Mouse (Mus musculus) midbrain, embryonic 13.5 days (tissue): ENCODE results near the gene Peg12. TPM values are rescaled to one million over a fixed set of nuclear protein-coding genes. Genes with fewer than 3 reads are reported as not detected.

ENCODE experiments used
- ATAC-seq: fragments of 200-750 bp; cut with Nextera tagmentation; 2 replicates; pipeline ENCODE4 v1.8.0; 2017; ENCODE audit warnings: mild to moderate bottlenecking, moderate TSS enrichment, moderate library complexity
- H3K27ac ChIP-seq: fragments of 300-500 bp; sonication (generic); 2 replicates; pipeline ENCODE4 v1.5.1; 2015; ENCODE audit warnings: inconsistent platforms, mild to moderate bottlenecking, moderate library complexity
- H3K27me3 ChIP-seq: fragments of 300-500 bp; sonication (generic); 2 replicates; pipeline ENCODE4 v1.6.1; 2015; ENCODE audit warnings: mild to moderate bottlenecking, inconsistent platforms
- H3K36me3 ChIP-seq: fragments of 300-500 bp; sonication (generic); 2 replicates; pipeline ENCODE4 v1.6.1; 2015; ENCODE audit warnings: mild to moderate bottlenecking, inconsistent platforms
- H3K4me1 ChIP-seq: fragments of 300-500 bp; sonication (generic); replicated peaks from 2 replicates; pipeline ENCODE4 v1.6.1; 2015; ENCODE audit warnings: inconsistent platforms
- H3K4me2 ChIP-seq: fragments of 300-500 bp; sonication (generic); replicated peaks from 2 replicates; pipeline ENCODE4 v1.6.1; 2015; ENCODE audit warnings: moderate library complexity, mild to moderate bottlenecking, inconsistent platforms
- H3K4me3 ChIP-seq: fragments of 300-500 bp; sonication (generic); replicated peaks from 2 replicates; pipeline ENCODE4 v1.5.1; 2015; ENCODE audit warnings: mild to moderate bottlenecking, inconsistent platforms
- H3K9ac ChIP-seq: fragments of 300-500 bp; sonication (generic); replicated peaks from 2 replicates; pipeline ENCODE4 v1.6.1; 2015; ENCODE audit warnings: mild to moderate bottlenecking, inconsistent platforms
- H3K9me3 ChIP-seq: fragments of 300-500 bp; sonication (generic); 2 replicates; pipeline ENCODE4 v1.6.1; 2016; ENCODE audit warnings: mild to moderate bottlenecking, inconsistent platforms
- WGBS: fragments of 180-500 bp; shearing (Covaris S2); methylation state at CpG from one replicate; pipeline ENCODE4 v1.1.7; 2015; 5-methylcytosine and 5-hydroxymethylcytosine counted together
- polyA plus RNA-seq: library from polyadenylated mRNA; unstranded; fragments of >200 nt; fragmentation: Nextera tagmentation; extraction: Ambion mirVana; gene quantifications from 2 replicates; pipeline ENCODE4 v1.2.1, GENCODE M21; 2015

Peg12 gene
- polyA plus RNA-seq = 33.4 and 38.8 TPM in 2 replicates

DNA sequence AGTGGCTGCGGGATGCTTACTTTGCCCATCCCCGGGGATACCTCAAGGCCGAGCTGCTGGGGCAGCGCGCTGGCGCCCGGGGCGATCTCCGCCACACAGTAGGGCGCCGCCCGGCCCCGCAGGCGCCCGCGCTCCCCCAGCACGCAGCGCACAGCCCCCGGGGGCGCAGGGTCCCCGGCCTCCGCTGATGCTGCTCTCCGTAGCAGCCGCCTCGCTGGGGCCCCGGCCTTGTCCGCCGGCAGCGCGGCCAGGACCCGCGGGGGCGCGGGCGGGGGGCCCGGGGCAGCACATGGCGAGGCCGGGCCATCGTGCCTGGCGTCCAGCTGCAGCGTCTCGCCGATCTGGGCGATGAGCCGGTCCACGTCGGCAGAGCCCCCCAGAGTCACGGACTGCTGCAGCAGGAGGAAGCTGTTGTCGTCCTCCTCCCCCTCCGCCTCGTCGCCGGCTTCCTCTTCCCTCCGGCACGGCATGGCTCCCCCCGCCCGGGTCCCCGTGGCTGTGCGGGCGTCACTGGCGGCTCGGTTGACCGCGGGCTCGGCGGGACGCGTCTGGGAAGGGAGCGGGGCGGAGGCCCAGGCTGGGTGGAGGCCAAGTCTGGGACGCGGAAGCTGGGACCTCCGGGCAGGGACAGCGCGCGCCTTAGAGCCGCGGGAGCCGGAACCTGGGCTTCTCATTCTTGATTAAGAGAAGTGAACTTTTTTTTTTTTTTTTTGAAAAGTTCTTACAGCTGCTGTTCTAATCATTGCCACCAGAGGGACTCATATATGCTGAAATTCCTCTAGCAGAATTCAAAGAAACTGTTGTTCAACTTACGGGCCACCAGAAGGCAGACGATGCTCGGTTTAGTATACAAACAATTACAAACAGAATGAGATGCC, at the start of gene Peg12:
TSS of gene Peg12 (minus strand) at position 633 of the 878 bp plus-strand sequence.
- Histone ChIP-seq H3K9me3 (0 out of 2 replicates have a peak, but pooled peaks cover 5% of the 10 kb centered on the region), H3K36me3 (no peaks in the 10 kb centered on the region), H3K4me1 (peaks cover 10% of the 10 kb centered on the region; the same call in 1 of the 2 replicates), H3K4me2 (peak within 1 kb of the TSS; percentile 62), H3K9ac (peak within 1 kb of the TSS; percentile 83), H3K4me3 (peak within 1 kb of the TSS; percentile 64), H3K27ac (peak within 1 kb of the TSS; percentile 85), H3K27me3 (no peaks in the 10 kb centered on the region)
- ATAC-seq = peak; percentile 77
- 15% methylated on average over 77 of the region's 82 CpGs for WGBS

DNA sequence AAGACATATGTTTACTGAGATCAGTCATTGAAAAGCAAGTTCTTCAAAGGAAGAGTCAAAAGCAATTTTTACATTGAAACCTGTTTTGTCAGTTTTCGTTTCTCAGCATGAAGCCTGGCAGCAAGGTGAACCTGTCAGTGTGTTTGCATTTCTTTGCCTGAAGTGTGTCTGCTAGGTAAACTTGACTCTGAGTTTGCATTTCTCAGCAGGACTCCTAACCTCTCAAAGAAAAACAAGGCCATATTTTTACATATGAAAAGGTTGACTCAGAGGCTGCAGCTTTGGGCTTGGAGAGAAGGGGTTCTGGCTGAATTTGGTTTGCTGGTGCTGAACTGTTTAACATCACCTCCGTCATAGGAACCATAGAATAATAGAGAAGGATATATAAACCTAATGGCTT, 21.8 kb upstream of the Peg12 start:
- H3K4me3 ChIP-seq = no peak overlapping the region
- H3K9ac ChIP-seq = no peak overlapping the region
- no peaks in the 10 kb centered on the region for H3K27me3 ChIP-seq
- H3K27ac ChIP-seq = no peak overlapping the region
- 36% methylated on average over 2 of the region's 2 CpGs for WGBS
- no peaks in the 10 kb centered on the region for H3K4me1 ChIP-seq
- H3K9me3 ChIP-seq = 0 out of 2 replicates have a peak, but pooled peaks cover 6% of the 10 kb centered on the region
- H3K36me3 ChIP-seq = no peaks in the 10 kb centered on the region
- ATAC-seq = no peak
- no peak overlapping the region for H3K4me2 ChIP-seq

DNA sequence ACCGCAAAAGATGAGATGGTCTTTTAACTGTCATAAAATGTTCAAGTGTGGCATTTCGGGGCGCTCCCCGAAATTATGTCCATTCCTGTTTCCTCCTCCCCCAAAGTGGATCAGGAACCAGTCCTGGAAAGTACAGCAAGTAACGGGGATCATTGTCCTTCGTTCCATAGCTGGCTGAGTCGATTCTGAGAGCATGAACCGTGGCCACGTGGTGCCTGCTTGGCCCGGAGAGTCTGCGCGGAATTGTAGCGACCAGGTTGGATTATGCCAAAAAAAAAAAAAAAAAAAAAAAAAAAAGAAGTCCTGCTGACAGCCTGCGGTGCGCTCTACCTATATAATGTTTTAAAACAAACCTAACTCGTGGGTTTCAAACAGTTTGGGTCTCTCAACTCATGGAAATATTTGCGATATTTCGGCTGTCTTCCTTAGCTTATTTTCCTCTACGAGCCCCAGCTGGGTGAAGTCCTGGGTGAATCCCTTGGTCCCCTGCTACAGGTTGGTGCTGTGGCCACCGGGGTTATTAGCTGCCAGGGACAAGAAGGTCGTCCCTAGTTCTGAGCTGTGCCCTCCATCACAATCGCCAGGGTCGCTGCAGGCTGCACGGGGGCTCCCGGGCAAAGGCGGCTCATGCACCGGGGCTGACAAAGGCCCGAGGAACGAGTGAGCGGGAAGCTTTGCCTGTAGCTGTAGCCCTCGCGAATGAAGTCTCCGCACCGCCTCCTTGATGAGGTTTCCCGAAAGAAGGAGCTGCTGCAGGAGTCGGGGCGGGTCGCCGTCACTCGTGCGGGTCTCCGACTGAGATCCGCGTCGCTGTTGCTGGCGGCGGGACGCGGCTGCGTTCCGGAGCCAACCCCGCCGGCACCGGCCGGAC, 1.1 kb downstream of the Peg12 start:
- Histone ChIP-seq H3K36me3 (no peaks in the 10 kb centered on the region), H3K27me3 (no peaks in the 10 kb centered on the region), H3K9ac (peak overlapping the region; percentile 83), H3K4me1 (peaks cover 10% of the 10 kb centered on the region; the same call in 1 of the 2 replicates), H3K9me3 (0 out of 2 replicates have a peak, but pooled peaks cover 5% of the 10 kb centered on the region), H3K4me2 (peak overlapping the region; percentile 62), H3K27ac (peak overlapping the region; percentile 85), H3K4me3 (peak overlapping the region; percentile 64)
- 30% methylated on average over 55 of the region's 55 CpGs for WGBS
- peak; percentile 57 for ATAC-seq

DNA sequence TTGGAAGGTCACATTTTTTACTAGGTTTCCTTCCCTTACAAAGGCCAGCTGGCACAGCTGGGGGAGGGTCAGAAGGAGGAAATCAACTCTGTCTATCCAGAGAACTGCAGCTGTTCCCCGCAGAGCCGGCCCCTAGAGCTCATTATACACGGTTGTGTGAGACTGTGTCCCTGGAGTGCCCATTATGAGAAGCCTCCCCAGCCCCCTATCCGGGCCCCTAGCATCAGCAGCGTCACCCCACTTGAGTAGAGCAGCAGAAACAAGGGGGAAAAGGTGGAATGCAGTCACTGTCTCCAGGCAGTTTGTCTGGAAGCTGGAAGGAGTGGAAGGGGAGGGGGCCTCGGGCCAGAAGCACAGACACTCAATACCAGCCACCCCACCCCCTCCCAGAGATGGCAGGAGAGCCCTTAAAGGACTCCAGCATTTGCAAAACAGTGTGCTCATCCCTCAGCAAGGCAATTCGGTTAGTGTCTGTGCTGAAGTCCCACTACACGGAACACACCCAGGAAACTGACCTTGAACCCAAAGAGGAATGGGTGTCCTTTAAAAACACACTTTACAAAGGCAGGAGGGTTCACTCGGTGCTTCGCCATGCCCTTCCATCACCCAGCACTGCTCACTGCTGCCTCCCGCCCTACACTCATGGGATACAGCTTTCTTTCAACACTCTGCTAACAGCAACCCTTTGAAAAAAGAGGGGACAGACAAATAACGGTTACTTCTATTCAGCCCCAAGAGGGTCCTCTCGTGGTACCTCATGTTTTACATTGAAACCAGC, 1.9 kb downstream of the Peg12 start:
- 30% methylated on average over 13 of the region's 13 CpGs for WGBS
- peak; percentile 84 for ATAC-seq
- H3K9ac ChIP-seq = peak overlapping the region; percentile 60

DNA sequence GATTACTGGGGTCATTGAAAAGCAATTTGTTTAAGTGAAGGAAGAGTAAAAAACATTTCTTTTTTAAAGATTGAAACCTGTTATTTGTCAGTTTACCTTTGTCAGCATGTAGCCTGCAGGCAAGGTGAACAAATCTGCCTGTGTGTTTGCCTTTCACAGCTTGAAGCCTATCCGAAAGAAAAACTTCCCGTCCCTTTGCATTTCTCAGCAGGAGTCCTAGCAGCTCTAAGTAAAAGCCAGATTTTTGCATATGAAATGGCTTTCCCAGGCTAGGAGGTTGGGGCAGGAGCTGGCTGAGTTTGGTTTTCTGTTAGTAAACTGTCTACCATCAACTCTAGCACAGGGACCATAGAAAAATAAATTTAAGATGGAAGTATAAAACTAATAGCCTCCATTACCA, 12.0 kb downstream of the Peg12 start:
- no peaks in the 10 kb centered on the region for H3K27me3 ChIP-seq
- H3K9me3 ChIP-seq = no peaks in the 10 kb centered on the region; the same call in 1 of the 2 replicates
- 27% methylated on average over 2 of the region's 2 CpGs for WGBS
- no peak overlapping the region for H3K27ac ChIP-seq
- no peak overlapping the region for H3K9ac ChIP-seq
- H3K36me3 ChIP-seq = no peaks in the 10 kb centered on the region
- H3K4me1 ChIP-seq = no peaks in the 10 kb centered on the region
- H3K4me2 ChIP-seq = no peak overlapping the region
- no peak overlapping the region for H3K4me3 ChIP-seq
- ATAC-seq = no peak

More for the DNA sequence above, 1.9 kb downstream of the Peg12 start:
- Histone ChIP-seq H3K4me2 (peak overlapping the region; percentile 62), H3K27ac (peak overlapping the region; percentile 85), H3K27me3 (no peaks in the 10 kb centered on the region), H3K4me3 (peak overlapping the region; percentile 64), H3K36me3 (no peaks in the 10 kb centered on the region), H3K4me1 (peaks cover 10% of the 10 kb centered on the region; the same call in 1 of the 2 replicates), H3K9me3 (0 out of 2 replicates have a peak, but pooled peaks cover 5% of the 10 kb centered on the region)

DNA sequence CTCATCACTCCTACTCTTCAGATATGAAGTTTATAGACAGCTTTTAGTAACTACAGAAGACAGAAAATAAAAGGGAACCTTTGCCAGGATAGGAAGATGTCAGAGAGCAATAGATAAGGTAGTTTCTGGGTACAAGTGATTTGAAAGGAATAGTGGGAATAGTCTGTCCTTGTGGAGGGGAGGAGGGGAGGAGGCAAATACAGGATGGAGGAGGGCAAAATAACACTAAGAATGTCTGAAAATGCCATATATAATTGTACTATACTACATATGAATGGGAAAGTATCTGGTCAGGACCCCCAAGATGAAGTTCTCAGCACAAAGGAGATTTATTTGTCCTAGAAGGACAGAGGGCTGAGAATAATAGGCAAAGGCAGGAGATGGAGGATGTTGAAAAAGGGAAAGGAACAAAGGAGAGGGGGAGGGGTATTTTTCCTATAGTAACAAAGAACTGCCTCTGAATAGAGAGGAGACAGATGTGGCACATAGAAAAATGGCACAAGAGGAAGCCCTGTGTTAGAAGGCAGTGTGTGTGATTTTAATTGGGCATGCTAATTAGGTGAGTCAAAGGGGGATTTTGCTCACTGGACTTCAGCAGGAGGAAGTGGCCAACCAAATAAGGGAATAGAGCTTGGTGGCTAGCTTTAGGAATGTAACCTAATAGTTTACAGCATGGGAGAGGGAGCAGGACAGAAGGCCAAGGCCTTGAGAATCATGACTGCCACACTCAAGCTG, 18.7 kb downstream of the Peg12 start:
- H3K9me3 ChIP-seq = peaks cover 7% of the 10 kb centered on the region; the same call in 1 of the 2 replicates
- ATAC-seq = peak; percentile 63; the same call in 1 of the 2 replicates
- no peaks in the 10 kb centered on the region for H3K36me3 ChIP-seq
- H3K4me2 ChIP-seq = no peak overlapping the region
- no peak overlapping the region for H3K4me3 ChIP-seq
- H3K9ac ChIP-seq = no peak overlapping the region
- no peaks in the 10 kb centered on the region for H3K27me3 ChIP-seq
- 0 out of 2 replicates have a peak, but pooled peaks cover 8% of the 10 kb centered on the region for H3K4me1 ChIP-seq
- H3K27ac ChIP-seq = peak overlapping the region; percentile 53

DNA sequence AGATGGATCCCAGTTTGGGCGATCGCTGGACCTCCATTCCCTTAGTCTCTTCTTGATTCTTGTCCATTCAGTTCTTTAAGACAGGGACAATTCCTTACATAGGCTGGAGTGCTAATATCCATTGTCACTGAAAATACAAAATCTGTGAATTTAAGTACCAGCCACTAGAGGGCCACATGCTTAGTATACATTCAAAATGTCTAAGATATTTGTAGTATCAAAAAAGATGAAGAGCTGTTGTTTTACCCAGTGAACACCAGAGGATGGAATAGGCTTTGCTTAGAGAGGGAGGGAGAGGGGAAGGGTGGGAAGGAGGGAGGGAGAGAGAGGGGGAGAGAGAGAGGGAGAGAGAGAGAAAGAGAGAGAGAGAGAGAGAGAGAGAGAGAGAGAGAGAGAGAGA, 27.9 kb downstream of the Peg12 start:
- ATAC-seq = no peak
- no peaks in the 10 kb centered on the region for H3K4me1 ChIP-seq

DNA sequence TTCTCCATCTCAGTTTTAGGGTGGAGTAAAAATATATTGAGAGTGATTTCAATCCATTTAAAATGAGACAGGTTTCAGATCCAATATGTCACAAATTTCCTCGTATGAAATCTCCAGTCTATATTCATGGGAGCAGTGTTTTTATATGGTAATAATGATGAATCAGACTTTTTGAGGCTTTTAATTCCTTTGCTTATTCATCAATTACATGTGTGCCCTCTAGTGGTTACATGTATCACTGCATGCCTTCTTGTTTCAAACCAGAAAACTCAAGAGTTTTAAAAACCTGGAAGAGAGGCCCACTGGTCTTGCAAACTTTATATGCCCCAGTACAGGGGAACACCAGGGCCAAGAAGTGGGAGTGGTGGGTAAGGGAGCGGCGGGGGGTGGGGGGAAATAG, 31.1 kb downstream of the Peg12 start:
- H3K27ac ChIP-seq = no peak overlapping the region

More for the DNA sequence above, 27.9 kb downstream of the Peg12 start:
- Histone ChIP-seq H3K27me3 (no peaks in the 10 kb centered on the region), H3K9me3 (no peaks in the 10 kb centered on the region), H3K4me2 (no peak overlapping the region), H3K4me3 (no peak overlapping the region), H3K36me3 (no peaks in the 10 kb centered on the region), H3K9ac (no peak overlapping the region), H3K27ac (no peak overlapping the region)
- 41% methylated on average over 2 of the region's 2 CpGs for whole genome bisulfite sequencing

DNA sequence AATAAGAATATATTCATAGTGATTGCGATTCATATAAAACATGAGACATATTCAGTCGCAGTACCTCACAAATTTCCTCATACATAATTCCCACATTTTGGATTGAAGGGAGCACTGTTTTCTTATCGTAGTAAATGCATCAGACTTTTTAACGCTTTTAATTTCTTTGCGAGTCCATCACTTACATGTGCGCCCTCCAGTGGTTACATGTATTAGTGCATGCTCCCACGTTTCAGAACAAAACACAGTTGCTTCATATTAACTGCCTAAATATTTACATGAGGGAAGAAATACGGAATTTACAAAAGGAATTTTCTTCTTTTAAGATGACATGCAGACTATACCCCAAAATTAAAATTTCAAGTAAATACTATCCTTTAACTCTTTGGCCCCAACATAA, 36.0 kb downstream of the Peg12 start:
- Histone ChIP-seq H3K4me2 (no peak overlapping the region), H3K9ac (no peak overlapping the region), H3K4me1 (no peaks in the 10 kb centered on the region), H3K4me3 (no peak overlapping the region), H3K27me3 (no peaks in the 10 kb centered on the region), H3K27ac (no peak overlapping the region), H3K9me3 (no peaks in the 10 kb centered on the region), H3K36me3 (no peaks in the 10 kb centered on the region)
- WGBS = 22% methylated on average over 8 of the region's 8 CpGs
- ATAC-seq = no peak

More for the DNA sequence above, 31.1 kb downstream of the Peg12 start:
- H3K4me1 ChIP-seq = no peaks in the 10 kb centered on the region
- no peaks in the 10 kb centered on the region for H3K36me3 ChIP-seq
- H3K9me3 ChIP-seq = no peaks in the 10 kb centered on the region
- no peak overlapping the region for H3K4me3 ChIP-seq
- 36% methylated on average over 3 of the region's 3 CpGs for WGBS
- H3K27me3 ChIP-seq = no peaks in the 10 kb centered on the region
- no peak overlapping the region for H3K9ac ChIP-seq
- no peak for ATAC-seq
- H3K4me2 ChIP-seq = no peak overlapping the region

DNA sequence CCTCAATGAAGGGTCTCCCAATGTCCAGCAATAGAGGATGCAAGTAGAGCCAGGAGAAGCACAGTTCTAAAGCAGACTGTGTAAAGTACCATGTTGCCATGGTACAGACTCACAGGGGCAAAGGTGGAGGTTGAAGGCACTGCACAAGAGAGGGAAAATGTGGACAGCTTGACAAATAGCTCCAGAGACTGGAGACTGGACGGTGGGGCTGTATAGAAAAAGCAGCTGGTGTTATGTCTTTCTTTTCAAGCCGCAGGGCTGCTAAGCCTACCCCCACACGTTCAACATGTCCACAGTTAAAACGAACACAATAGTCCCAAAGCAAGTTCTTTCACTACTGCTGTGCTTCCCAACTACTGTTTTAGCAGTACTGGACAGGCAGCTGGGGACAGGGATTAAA, 41.1 kb downstream of the Peg12 start:
- H3K4me3 ChIP-seq = peak overlapping the region; percentile 31
- 30% methylated on average over 4 of the region's 4 CpGs for WGBS
- H3K9me3 ChIP-seq = peaks cover 12% of the 10 kb centered on the region; the same call in 1 of the 2 replicates
- no peaks in the 10 kb centered on the region for H3K36me3 ChIP-seq
- peaks cover 3% of the 10 kb centered on the region for H3K4me1 ChIP-seq
- H3K27me3 ChIP-seq = no peaks in the 10 kb centered on the region
- ATAC-seq = peak; percentile 26
- H3K9ac ChIP-seq = peak overlapping the region; percentile 41
- H3K4me2 ChIP-seq = peak overlapping the region; percentile 40
- H3K27ac ChIP-seq = peak overlapping the region; percentile 80
